ENCODE assay signal across 11 mouse cellular contexts in genomic region chr17:56030238-56030870, GRCm38 (mm10). TPM values are rescaled to one million over a fixed set of nuclear protein-coding genes. Genes with fewer than 3 reads are reported as not detected.
DNase-seq lines count a peak whose midpoint lies in the region; ATAC-seq and TF ChIP-seq lines count a peak whose summit lies in the region.
"Had no signal": no experiment of that assay in that cellular context is flagged by ENCODE, and none has a peak within 500 bp of the region (broad histone marks: within the 10 kb centered on the region; RNA-seq: fewer than 3 reads in every experiment).

No protein-coding gene starts in this region.

- no peak for ATAC-seq in heart, postnatal 0 days (ENCODE audit: insufficient read depth, low read depth)
- no peak for ATAC-seq in heart, embryonic 12.5 days (ENCODE audit: insufficient number of reproducible peaks, low FRiP score)
- no peak for ATAC-seq in liver, embryonic 12.5 days

- peaks cover 47% of the 10 kb centered on the region for H3K4me1 ChIP-seq in heart, postnatal 0 days (ENCODE audit: control insufficient read depth, insufficient read depth)
- peaks cover 88% of the 10 kb centered on the region for H3K4me1 ChIP-seq in heart, embryonic 12.5 days (replicated peaks)
- peaks cover 88% of the 10 kb centered on the region for H3K4me1 ChIP-seq in liver, embryonic 12.5 days
- H3K4me1 ChIP-seq in brown adipose tissue, adult 24 weeks (ENCODE audit: control insufficient read depth, insufficient read depth, insufficient read length, low read length) = peaks cover 44% of the 10 kb centered on the region
- H3K4me1 ChIP-seq in cortical plate, adult 2 months (ENCODE audit: control insufficient read depth, insufficient read depth, low read length) = peaks cover 19% of the 10 kb centered on the region

- WGBS in heart, postnatal 0 days = 81% methylated on average over 9 of the region's 9 CpGs
- 86% methylated on average over 9 of the region's 9 CpGs for WGBS in heart, embryonic 12.5 days
- 79% methylated on average over 9 of the region's 9 CpGs for WGBS in liver, embryonic 12.5 days (ENCODE audit: insufficient replicate concordance)

- TF ChIP-seq POLR2A in cortical plate, adult 2 months (IDR thresholded peaks at IDR 0.05; ENCODE audit: extremely low read depth, insufficient read depth, low read length) = no peak

- H3K4me3 ChIP-seq in heart, postnatal 0 days (ENCODE audit: low read depth, low read length) = no peak overlapping the region
- H3K4me3 ChIP-seq in heart, embryonic 12.5 days = no peak overlapping the region
- no peak overlapping the region for H3K4me3 ChIP-seq in liver, embryonic 12.5 days
- H3K4me3 ChIP-seq in brown adipose tissue, adult 24 weeks (ENCODE audit: insufficient read depth, low read depth, low read length) = no peak overlapping the region
- H3K4me3 ChIP-seq in cortical plate, adult 2 months (ENCODE audit: insufficient read depth, low read length) = no peak overlapping the region
- H3K4me3 ChIP-seq: midbrain, embryonic 10.5 days had no signal

- no peak overlapping the region for H3K9ac ChIP-seq in heart, postnatal 0 days (replicated peaks; ENCODE audit: low read depth, low read length)
- no peak overlapping the region for H3K9ac ChIP-seq in heart, embryonic 12.5 days
- no peak overlapping the region for H3K9ac ChIP-seq in liver, embryonic 12.5 days

- DNase-seq in heart, postnatal 0 days (ENCODE audit: low spot score) = no peak
- no peak for DNase-seq in liver
- DNase-seq in urinary bladder, postnatal 10 days (ENCODE audit: low spot score) = no peak
- DNase-seq in left cerebral cortex, adult 11 months (ENCODE audit: low spot score) = no peak
- DNase-seq: gastrocnemius, postnatal 25 days had no signal

- H3K9me3 ChIP-seq in heart, postnatal 0 days (replicated peaks; ENCODE audit: control insufficient read depth, low read length) = no peaks in the 10 kb centered on the region
- H3K9me3 ChIP-seq in heart, embryonic 12.5 days (replicated peaks) = no peaks in the 10 kb centered on the region
- no peaks in the 10 kb centered on the region for H3K9me3 ChIP-seq in liver, embryonic 12.5 days (replicated peaks)
- H3K9me3 ChIP-seq: midbrain, embryonic 10.5 days had no signal

- H3K27ac ChIP-seq in heart, postnatal 0 days (ENCODE audit: low read depth) = peak overlapping the region; percentile 1; the same call in 1 of the 2 replicates
- no peak overlapping the region for H3K27ac ChIP-seq in heart, embryonic 12.5 days (ENCODE audit: poor library complexity, severe bottlenecking)
- H3K27ac ChIP-seq in liver, embryonic 12.5 days = peak overlapping the region; percentile 65
- peak overlapping the region; percentile 4; the same call in 1 of the 2 replicates for H3K27ac ChIP-seq in brown adipose tissue, adult 24 weeks (replicated peaks; ENCODE audit: low read depth, low read length)
- peak overlapping the region; percentile 43; the same call in 1 of the 2 replicates for H3K27ac ChIP-seq in cortical plate, adult 2 months (ENCODE audit: insufficient read depth, low read length)
- H3K27ac ChIP-seq: midbrain, embryonic 10.5 days had no signal

- no peak for TF ChIP-seq CTCF in heart, postnatal 0 days (IDR thresholded peaks at IDR 0.05; ENCODE audit: low read depth)
- no peak for TF ChIP-seq CTCF in cortical plate, adult 2 months (IDR thresholded peaks at IDR 0.05; ENCODE audit: extremely low read depth, insufficient read depth, low read length)

- peaks cover 39% of the 10 kb centered on the region for H3K36me3 ChIP-seq in heart, postnatal 0 days (replicated peaks; ENCODE audit: control insufficient read depth, insufficient read depth, low read length)
- H3K36me3 ChIP-seq in heart, embryonic 12.5 days = peaks cover 44% of the 10 kb centered on the region
- peaks cover 85% of the 10 kb centered on the region for H3K36me3 ChIP-seq in liver, embryonic 12.5 days

- TF ChIP-seq EP300 in heart, postnatal 0 days (IDR thresholded peaks at IDR 0.05; ENCODE audit: low read depth) = no peak

- no peak overlapping the region for H3K4me2 ChIP-seq in heart, postnatal 0 days (ENCODE audit: low read depth, low read length)
- no peak overlapping the region for H3K4me2 ChIP-seq in heart, embryonic 12.5 days
- no peak overlapping the region for H3K4me2 ChIP-seq in liver, embryonic 12.5 days

- H3K27me3 ChIP-seq in heart, postnatal 0 days (ENCODE audit: control insufficient read depth, insufficient read depth, low read length) = no peaks in the 10 kb centered on the region
- H3K27me3 ChIP-seq in heart, embryonic 12.5 days (replicated peaks) = no peaks in the 10 kb centered on the region
- H3K27me3 ChIP-seq in liver, embryonic 12.5 days (replicated peaks) = no peaks in the 10 kb centered on the region

RNA-seq across cellular contexts. Expression of gene Sh3gl1, which starts 6.1 kb away (rescaled TPM):
- total RNA-seq in heart, postnatal 0 days (2014; rRNA removed; ENCODE audit: low replicate concordance) = 45.8 and 61.1 TPM in 2 replicates
- polyA plus RNA-seq in heart, postnatal 0 days (2015; fragmentation: Nextera tagmentation; extraction: Ambion mirVana) = 43.5 and 49.5 TPM in 2 replicates
- 93.2 and 96.6 TPM in 2 replicates for polyA plus RNA-seq in heart, embryonic 12.5 days (2016; fragmentation: Nextera tagmentation; extraction: Ambion mirVana)
- 66.4 and 67.9 TPM in 2 replicates for polyA plus RNA-seq in liver, embryonic 12.5 days (2016; fragmentation: Nextera tagmentation; extraction: Ambion mirVana)
- polyA plus RNA-seq in brown adipose tissue, adult 24 weeks (2012; ENCODE audit: insufficient read depth, insufficient read length, missing spikeins) = 14.0 and 16.1 TPM in 2 replicates
- 56.5 and 59.4 TPM in 2 replicates for polyA plus RNA-seq in cortical plate, adult 2 months (2012; rRNA removed)

RNA-seq across cellular contexts. Expression of gene Chaf1a, which starts 9.9 kb away (rescaled TPM):
- 2.8 and 8.3 TPM in 2 replicates for total RNA-seq in heart, postnatal 0 days (2014; rRNA removed; ENCODE audit: low replicate concordance)
- polyA plus RNA-seq in heart, postnatal 0 days (2015; fragmentation: Nextera tagmentation; extraction: Ambion mirVana) = 2.9 and 3.0 TPM in 2 replicates
- polyA plus RNA-seq in heart, embryonic 12.5 days (2016; fragmentation: Nextera tagmentation; extraction: Ambion mirVana) = 22.0 and 22.6 TPM in 2 replicates
- polyA plus RNA-seq in liver, embryonic 12.5 days (2016; fragmentation: Nextera tagmentation; extraction: Ambion mirVana) = 34.3 and 37.6 TPM in 2 replicates
- 0.99 and 2.7 TPM in 2 replicates for polyA plus RNA-seq in brown adipose tissue, adult 24 weeks (2012; ENCODE audit: insufficient read depth, insufficient read length, missing spikeins)
- 2.6 and 2.8 TPM in 2 replicates for polyA plus RNA-seq in cortical plate, adult 2 months (2012; rRNA removed)

RNA-seq across cellular contexts. Expression of gene Mpnd, which starts 24.8 kb away (rescaled TPM):
- 100 and 114 TPM in 2 replicates for total RNA-seq in heart, postnatal 0 days (2014; rRNA removed; ENCODE audit: low replicate concordance)
- polyA plus RNA-seq in heart, postnatal 0 days (2015; fragmentation: Nextera tagmentation; extraction: Ambion mirVana) = 42.5 and 42.9 TPM in 2 replicates
- polyA plus RNA-seq in heart, embryonic 12.5 days (2016; fragmentation: Nextera tagmentation; extraction: Ambion mirVana) = 75.4 and 78.7 TPM in 2 replicates
- 27.4 and 29.1 TPM in 2 replicates for polyA plus RNA-seq in liver, embryonic 12.5 days (2016; fragmentation: Nextera tagmentation; extraction: Ambion mirVana)
- 43.2 and 52.6 TPM in 2 replicates for polyA plus RNA-seq in brown adipose tissue, adult 24 weeks (2012; ENCODE audit: insufficient read depth, insufficient read length, missing spikeins)
- polyA plus RNA-seq in cortical plate, adult 2 months (2012; rRNA removed) = 142 and 154 TPM in 2 replicates

RNA-seq across cellular contexts. Expression of gene Stap2, which starts 25.0 kb away (rescaled TPM):
- total RNA-seq in heart, postnatal 0 days (2014; rRNA removed; ENCODE audit: low replicate concordance) = 14.3 and 23.7 TPM in 2 replicates
- 16.0 and 17.2 TPM in 2 replicates for polyA plus RNA-seq in heart, postnatal 0 days (2015; fragmentation: Nextera tagmentation; extraction: Ambion mirVana)
- polyA plus RNA-seq in heart, embryonic 12.5 days (2016; fragmentation: Nextera tagmentation; extraction: Ambion mirVana) = 10.2 and 10.4 TPM in 2 replicates
- polyA plus RNA-seq in liver, embryonic 12.5 days (2016; fragmentation: Nextera tagmentation; extraction: Ambion mirVana) = 1.8 and 2.1 TPM in 2 replicates
- 7.5 and 10.4 TPM in 2 replicates for polyA plus RNA-seq in brown adipose tissue, adult 24 weeks (2012; ENCODE audit: insufficient read depth, insufficient read length, missing spikeins)
- polyA plus RNA-seq in cortical plate, adult 2 months (2012; rRNA removed) = 6.0 TPM in 2 replicates

RNA-seq across cellular contexts. Expression of gene Fsd1, which starts 44.0 kb away (rescaled TPM):
- total RNA-seq in heart, postnatal 0 days (2014; rRNA removed; ENCODE audit: low replicate concordance) = not detected in 2 replicates
- 0.26 and 0.51 TPM in 2 replicates for polyA plus RNA-seq in heart, postnatal 0 days (2015; fragmentation: Nextera tagmentation; extraction: Ambion mirVana)
- 5.2 and 5.6 TPM in 2 replicates for polyA plus RNA-seq in heart, embryonic 12.5 days (2016; fragmentation: Nextera tagmentation; extraction: Ambion mirVana)
- polyA plus RNA-seq in liver, embryonic 12.5 days (2016; fragmentation: Nextera tagmentation; extraction: Ambion mirVana) = 1.7 and 2.3 TPM in 2 replicates
- 0.59 TPM in 1 of 2 replicates, not detected in the other for polyA plus RNA-seq in brown adipose tissue, adult 24 weeks (2012; ENCODE audit: insufficient read depth, insufficient read length, missing spikeins)
- polyA plus RNA-seq in cortical plate, adult 2 months (2012; rRNA removed) = 76.7 and 91.0 TPM in 2 replicates
- total RNA-seq: gastrocnemius, postnatal 25 days; neutrophil, adult 5-6 weeks had no signal
